Mouse (Mus musculus) forebrain, embryonic 10.5 days (tissue): ENCODE results near the gene Zfp874a. TPM values are rescaled to one million over a fixed set of nuclear protein-coding genes. Genes with fewer than 3 reads are reported as not detected.
A peak's percentile ranks its signal among the peaks of the same experiment; 100 is the strongest.
"Not testable (repeated sequence)": the region's sequence is repeated elsewhere in the genome, so short reads cannot be mapped to it uniquely, and the experiment has no call there.

Experiments
- DNase-seq: peaks from one replicate; pipeline ENCODE4 v3.0.0-alpha.2; 2017; ENCODE audit warnings: low spot score; ENCODE audit errors: extremely low spot score
- H3K27ac ChIP-seq: fragments of 300-500 bp; sonication (generic); 2 replicates; pipeline ENCODE4 v1.5.1; 2016; ENCODE audit warnings: mild to moderate bottlenecking
- H3K27me3 ChIP-seq: fragments of 300-500 bp; sonication (generic); 2 replicates; pipeline ENCODE4 v1.6.1; 2016; ENCODE audit warnings: mild to moderate bottlenecking; ENCODE audit not compliant: poor library complexity, severe bottlenecking
- H3K36me3 ChIP-seq: fragments of 300-500 bp; sonication (generic); replicated peaks from 2 replicates; pipeline ENCODE4 v1.6.1; 2016; ENCODE audit warnings: mild to moderate bottlenecking, moderate library complexity
- H3K4me1 ChIP-seq: fragments of 300-500 bp; sonication (generic); 2 replicates; pipeline ENCODE4 v1.6.1; 2016
- H3K4me3 ChIP-seq: fragments of 300-500 bp; sonication (generic); 2 replicates; pipeline ENCODE4 v1.5.1; 2016; ENCODE audit warnings: mild to moderate bottlenecking, moderate library complexity
- H3K9me3 ChIP-seq: fragments of 300-500 bp; sonication (generic); 2 replicates; pipeline ENCODE4 v1.6.1; 2016; ENCODE audit warnings: mild to moderate bottlenecking, moderate library complexity
- WGBS: fragments of 180-500 bp; shearing (Covaris S2); methylation state at CpG from one replicate; pipeline ENCODE4 v1.1.7; 2016; 5-methylcytosine and 5-hydroxymethylcytosine counted together
- polyA plus RNA-seq: library from polyadenylated mRNA; unstranded; fragments of >200 nt; fragmentation: Nextera tagmentation; extraction: Ambion mirVana; gene quantifications from 2 replicates; pipeline ENCODE4 v1.2.1, GENCODE M21; 2016

Gene Zfp874a
- 6.3 and 7.5 TPM in 2 replicates for polyA plus RNA-seq

- WGBS: 2% methylated on average over 20 of the region's 20 CpGs
- H3K4me1 ChIP-seq: peaks cover 12% of the 10 kb centered on the region
- peak within 1 kb of the TSS; percentile 63 for H3K4me3 ChIP-seq
- H3K27ac ChIP-seq: peak within 1 kb of the TSS; percentile 72
- H3K36me3 ChIP-seq: peaks cover 11% of the 10 kb centered on the region
- H3K9me3 ChIP-seq: peaks cover 2% of the 10 kb centered on the region; the same call in 1 of the 2 replicates
- H3K27me3 ChIP-seq: no peaks in the 10 kb centered on the region
- peak; percentile 73 for DNase-seq
These were observed at the start of gene Zfp874a for GRCm38 (mm10) chr13:67451172-67452020. Gene Zfp874a, minus strand, starts transcription at chr13:67451624.

GRCm38 (mm10) chr13:67500908-67501307, 49.5 kb upstream of the Zfp874a start:
- no peak overlapping the region for H3K4me3 ChIP-seq
- H3K36me3 ChIP-seq: peaks cover 3% of the 10 kb centered on the region
- no peaks in the 10 kb centered on the region for H3K9me3 ChIP-seq
- DNase-seq: no peak
- no peaks in the 10 kb centered on the region for H3K27me3 ChIP-seq
- peaks cover 9% of the 10 kb centered on the region for H3K4me1 ChIP-seq
- 73% methylated on average over 1 of the region's 1 CpGs for WGBS
- H3K27ac ChIP-seq: no peak overlapping the region

DNA sequence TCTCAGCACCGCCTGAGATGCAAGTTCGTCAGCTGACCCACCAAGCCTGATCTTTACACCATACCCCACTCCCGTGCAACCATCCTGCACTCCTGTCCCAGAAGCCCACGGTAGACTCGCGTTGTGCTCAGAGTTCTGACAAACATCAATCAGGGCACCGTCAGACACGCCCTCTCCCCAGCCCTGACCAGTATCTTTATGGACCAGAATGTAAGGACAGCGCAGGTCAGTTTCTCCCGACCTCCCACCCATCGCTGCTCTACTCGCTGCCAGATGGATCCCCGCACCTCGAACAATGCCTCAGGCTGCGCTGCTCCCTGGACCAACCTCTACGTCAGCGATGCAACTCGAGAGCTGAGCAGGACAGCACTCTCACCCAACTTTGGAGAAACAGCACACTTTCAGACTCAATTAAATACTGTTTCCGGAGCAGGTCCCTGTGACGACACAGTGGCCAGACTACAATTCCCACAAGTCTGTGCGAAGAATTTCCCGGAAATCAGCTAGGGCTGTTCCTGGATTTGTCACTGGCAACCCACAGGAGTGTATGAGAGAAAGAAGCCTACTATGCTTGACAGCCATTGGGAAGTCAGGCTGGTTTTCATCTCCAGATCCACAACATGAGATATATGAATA, 48.8 kb upstream of the Zfp874a start, which contains the start of gene Zfp58:
Zfp58 (minus strand) TSS at position 472 of the 636 bp plus-strand sequence.
- Histone ChIP-seq H3K9me3 (no peaks in the 10 kb centered on the region), H3K27ac (peak within 1 kb of the TSS; percentile 83), H3K4me1 (peaks cover 9% of the 10 kb centered on the region), H3K36me3 (peaks cover 10% of the 10 kb centered on the region), H3K4me3 (peak within 1 kb of the TSS; percentile 78), H3K27me3 (no peaks in the 10 kb centered on the region)
- WGBS: under 1% methylated on average over 22 of the region's 22 CpGs
- peak; percentile 76 for DNase-seq

DNA sequence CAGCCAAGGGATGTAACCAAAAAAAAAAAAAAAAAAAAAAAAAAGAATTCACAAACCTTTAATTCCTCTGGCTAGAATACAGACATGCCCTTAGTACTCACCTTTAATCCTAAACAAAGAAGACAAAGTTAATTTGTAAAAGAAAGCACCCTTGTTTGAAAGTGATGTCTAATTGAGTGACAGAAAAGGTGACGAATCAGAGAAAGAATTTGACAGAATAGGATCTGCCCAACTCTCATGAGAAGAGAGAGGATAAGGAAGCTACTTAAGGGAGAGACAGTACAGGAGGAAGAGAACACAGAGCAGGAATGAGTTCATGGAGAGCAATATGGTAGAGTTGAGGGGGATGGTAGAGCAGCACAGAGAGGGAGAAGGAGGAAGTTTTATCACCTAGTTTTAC, 44.2 kb upstream of the Zfp874a start:
- DNase-seq: no peak
- Histone ChIP-seq H3K4me3 (no peak overlapping the region), H3K27ac (no peak overlapping the region), H3K36me3 (peaks cover 56% of the 10 kb centered on the region), H3K4me1 (peaks cover 9% of the 10 kb centered on the region), H3K9me3 (peaks cover 28% of the 10 kb centered on the region), H3K27me3 (no peaks in the 10 kb centered on the region)
- WGBS: 89% methylated on average over 1 of the region's 1 CpGs

DNA sequence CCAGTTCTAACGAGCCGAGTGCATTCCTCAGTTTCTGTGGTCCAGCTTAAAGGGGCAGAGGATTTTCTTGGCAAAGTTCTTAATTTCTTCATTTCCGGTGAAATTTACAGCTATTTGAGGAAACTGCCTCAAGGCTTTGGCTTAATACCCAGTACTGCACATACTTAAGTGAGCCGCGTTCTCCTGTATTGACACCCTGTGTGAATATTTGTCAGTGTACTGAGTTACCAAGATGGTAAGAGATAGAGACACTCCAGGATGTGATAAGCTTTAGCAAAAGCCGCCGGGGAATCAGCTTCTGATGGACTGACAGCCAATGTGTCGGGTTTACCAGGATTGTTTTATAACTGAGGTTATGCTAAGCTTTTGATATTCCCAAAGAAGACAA, 33.0 kb upstream of the Zfp874a start:
- WGBS: 56% methylated on average over 8 of the region's 8 CpGs
- DNase-seq: no peak
- H3K4me1 ChIP-seq: peaks cover 13% of the 10 kb centered on the region
- H3K4me3 ChIP-seq: peak overlapping the region; percentile 66
- peaks cover 25% of the 10 kb centered on the region for H3K36me3 ChIP-seq
- no peaks in the 10 kb centered on the region for H3K27me3 ChIP-seq
- H3K9me3 ChIP-seq: no peaks in the 10 kb centered on the region
- H3K27ac ChIP-seq: peak overlapping the region; percentile 76

DNA sequence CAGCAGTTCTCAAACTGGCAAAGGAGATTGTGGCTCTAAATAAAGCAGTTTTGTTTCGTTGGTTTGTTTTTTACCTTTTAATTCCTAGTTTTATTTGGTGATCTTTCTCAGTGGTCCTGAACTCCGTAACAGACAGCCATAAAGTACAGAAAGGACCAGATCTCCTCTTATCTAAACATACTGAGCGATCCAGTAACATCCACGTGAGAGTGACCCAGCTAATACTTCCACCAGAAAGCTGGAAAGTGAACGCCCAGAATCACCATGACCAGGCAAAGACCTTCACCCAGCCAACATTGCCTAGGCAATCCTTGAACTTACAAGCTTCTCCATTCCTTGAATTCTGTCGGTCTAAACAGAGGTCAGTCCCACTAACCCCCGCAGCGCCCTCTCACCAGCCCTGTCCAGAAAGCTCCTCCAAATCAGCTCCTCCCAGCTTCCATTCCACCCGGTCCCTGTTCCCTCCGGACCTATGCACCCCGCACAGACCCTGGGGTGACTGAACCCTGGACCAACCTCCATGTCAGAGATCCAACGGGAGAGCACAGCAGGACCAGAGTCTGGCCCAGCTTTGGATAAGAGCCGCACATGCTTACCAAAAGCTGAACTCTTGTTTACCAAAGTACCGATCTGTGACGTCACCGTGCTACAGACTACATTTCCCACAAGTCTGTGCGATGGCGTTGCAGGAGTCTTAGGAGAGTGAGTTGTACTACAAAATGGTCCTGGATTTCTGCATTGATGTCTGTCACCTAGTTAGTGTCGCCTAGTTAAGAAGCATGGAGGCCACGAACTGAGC, 32.4 kb upstream of the Zfp874a start, which contains the start of gene Zfp874b:
Zfp874b (minus strand) TSS at position 634 of the 799 bp plus-strand sequence.
- peak within 1 kb of the TSS; percentile 66 for H3K4me3 ChIP-seq
- H3K27me3 ChIP-seq: no peaks in the 10 kb centered on the region
- H3K9me3 ChIP-seq: no peaks in the 10 kb centered on the region
- H3K4me1 ChIP-seq: peaks cover 13% of the 10 kb centered on the region
- WGBS: 7% methylated on average over 20 of the region's 20 CpGs
- peaks cover 19% of the 10 kb centered on the region for H3K36me3 ChIP-seq
- peak within 1 kb of the TSS; percentile 76 for H3K27ac ChIP-seq
- DNase-seq: peak; percentile 79

DNA sequence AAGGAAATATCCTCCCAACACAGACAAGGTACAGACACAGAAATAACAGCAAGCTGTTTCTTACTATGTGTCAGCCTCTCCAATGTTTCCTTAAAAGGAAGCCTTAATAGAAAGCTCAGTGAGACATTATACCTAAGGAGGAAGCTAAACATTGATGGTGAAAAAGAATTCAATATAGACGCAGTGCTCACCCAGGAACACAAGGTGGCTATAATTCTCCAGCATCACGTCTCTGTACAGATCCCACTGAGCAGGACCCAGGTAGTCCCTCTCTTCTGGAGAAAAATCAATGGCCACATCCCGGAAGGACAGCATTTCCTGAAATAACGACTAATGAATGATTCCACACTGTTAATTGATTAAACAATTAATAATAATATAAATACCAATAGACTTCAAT, 30.1 kb upstream of the Zfp874a start:
- H3K4me3 ChIP-seq: no peak overlapping the region

DNA sequence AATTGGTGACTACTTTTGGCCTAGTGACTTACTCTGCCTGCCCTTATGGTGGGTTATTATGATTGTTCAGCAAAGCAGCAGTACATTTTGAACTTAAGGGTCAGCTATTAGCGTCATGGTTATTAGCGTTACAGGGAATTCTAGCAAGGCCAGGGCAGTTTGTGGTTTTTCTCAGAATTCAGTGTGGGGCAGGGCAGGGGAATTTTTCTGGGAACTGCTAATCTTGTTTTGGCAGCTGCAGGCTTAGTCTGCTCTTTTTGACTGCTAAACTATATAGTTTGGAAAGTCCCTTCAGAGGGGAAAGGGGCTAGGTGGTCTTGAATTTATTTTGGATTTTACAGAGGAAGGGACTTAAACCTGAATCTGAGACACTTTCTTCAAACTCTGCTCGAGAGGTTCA, 17.9 kb upstream of the Zfp874a start:
- Histone ChIP-seq H3K9me3 (no peaks in the 10 kb centered on the region), H3K27me3 (no peaks in the 10 kb centered on the region), H3K36me3 (peaks cover 15% of the 10 kb centered on the region), H3K27ac (no peak overlapping the region), H3K4me1 (no peaks in the 10 kb centered on the region), H3K4me3 (no peak overlapping the region)
- WGBS: 89% methylated on average over 3 of the region's 3 CpGs
- DNase-seq: no peak

More for the DNA sequence above, 30.1 kb upstream of the Zfp874a start:
- Histone ChIP-seq H3K4me1 (peaks cover 13% of the 10 kb centered on the region), H3K27me3 (no peaks in the 10 kb centered on the region), H3K27ac (no peak overlapping the region), H3K36me3 (no peaks in the 10 kb centered on the region), H3K9me3 (no peaks in the 10 kb centered on the region)
- 70% methylated on average over 4 of the region's 4 CpGs for WGBS
- no peak for DNase-seq

GRCm38 (mm10) chr13:67463506-67464185, 12.2 kb upstream of the Zfp874a start:
- DNase-seq, H3K9me3 ChIP-seq, H3K4me3 ChIP-seq, H3K4me1 ChIP-seq, H3K36me3 ChIP-seq, H3K27me3 ChIP-seq, H3K27ac ChIP-seq: not testable (repeated sequence)
- WGBS: 87% methylated on average over 3 of the region's 5 CpGs

DNA sequence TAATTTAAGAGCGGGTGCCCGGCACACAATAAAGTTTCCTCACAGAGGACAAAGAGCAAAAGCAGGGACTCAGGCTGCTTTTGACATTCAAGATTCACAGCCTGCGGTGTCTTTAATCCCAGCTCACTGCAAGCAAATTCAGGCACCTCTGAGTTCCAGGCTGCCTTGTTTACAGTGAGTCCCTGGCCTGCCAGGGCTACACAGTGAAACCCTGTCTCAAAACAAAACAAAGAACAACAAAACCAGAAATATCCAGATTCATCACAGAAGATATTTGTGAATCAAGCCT, 541 bp upstream of the Zfp874a start:
- Histone ChIP-seq H3K4me3 (peak overlapping the region; percentile 63), H3K36me3 (peaks cover 6% of the 10 kb centered on the region; the same call in 1 of the 2 replicates), H3K9me3 (no peaks in the 10 kb centered on the region), H3K27ac (peak overlapping the region; percentile 72), H3K4me1 (peaks cover 12% of the 10 kb centered on the region), H3K27me3 (no peaks in the 10 kb centered on the region)
- DNase-seq: no peak
- WGBS: 7% methylated on average over 3 of the region's 3 CpGs

- 87% methylated on average over 1 of the region's 3 CpGs for WGBS
- not testable (repeated sequence) for H3K9me3 ChIP-seq, H3K36me3 ChIP-seq, H3K4me3 ChIP-seq, H3K4me1 ChIP-seq, H3K27me3 ChIP-seq, H3K27ac ChIP-seq, DNase-seq
These were observed 14.3 kb downstream of the Zfp874a start for GRCm38 (mm10) chr13:67437095-67437494.

DNA sequence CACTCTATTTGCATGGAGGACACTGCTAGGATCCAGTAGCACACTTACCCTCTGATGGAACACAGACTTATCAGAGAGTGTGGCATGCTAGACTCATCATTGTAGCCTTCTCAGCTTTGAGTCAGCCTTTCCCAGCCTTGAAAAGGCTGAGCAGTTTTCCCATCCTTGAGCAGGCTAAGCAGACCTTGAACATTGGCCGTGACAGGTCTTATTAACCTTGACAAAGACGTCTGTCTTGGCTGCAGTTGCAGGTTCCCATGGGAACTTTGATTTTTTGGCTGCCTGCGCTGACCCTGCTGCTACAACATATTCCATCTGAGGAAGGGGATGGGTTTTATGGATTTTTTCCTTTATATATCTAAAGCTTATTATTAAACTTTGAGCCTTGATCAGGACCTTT, 23.3 kb downstream of the Zfp874a start:
- H3K27me3 ChIP-seq: no peaks in the 10 kb centered on the region
- H3K4me1 ChIP-seq: no peaks in the 10 kb centered on the region
- no peak overlapping the region for H3K27ac ChIP-seq
- H3K4me3 ChIP-seq: no peak overlapping the region
- WGBS: 72% methylated on average over 3 of the region's 3 CpGs
- H3K9me3 ChIP-seq: no peaks in the 10 kb centered on the region
- no peak for DNase-seq
- H3K36me3 ChIP-seq: no peaks in the 10 kb centered on the region
